Mouse (Mus musculus): ENCODE data around the gene Olfr1427. TPM values are rescaled to one million over a fixed set of nuclear protein-coding genes. Genes with fewer than 3 reads are reported as not detected.

Olfr1427 gene
- not detected in 2 replicates for polyA plus RNA-seq (2014; fragmentation: Nextera tagmentation; extraction: Ambion mirVana)

DNA sequence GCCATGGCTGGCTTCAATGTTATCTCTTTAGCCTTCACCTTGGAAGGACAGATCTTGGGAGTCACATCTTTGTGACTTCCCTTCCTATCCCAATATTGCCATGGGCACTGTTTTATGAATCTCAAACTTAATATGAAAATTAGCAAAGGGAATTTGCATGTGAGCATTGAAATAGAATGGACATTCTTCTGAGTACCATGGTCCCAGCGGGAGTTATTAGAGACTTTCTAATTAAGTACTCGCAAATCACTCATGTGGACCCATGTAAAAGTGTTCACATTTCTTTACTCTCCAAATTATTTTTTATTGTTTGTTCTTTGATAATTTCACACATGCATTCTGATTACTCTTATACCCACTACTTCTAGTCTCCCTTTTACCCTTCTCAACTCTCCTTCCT, at the start of gene Olfr1427:
Gene Olfr1427 (minus strand): TSS at position 101 of the 400 bp plus-strand sequence.
- H3K4me2 ChIP-seq (ENCODE audit: low read length), result no peak within 1 kb of the TSS
- no peaks in the 10 kb centered on the region for H3K27me3 ChIP-seq (ENCODE audit: control insufficient read depth, insufficient read depth, low read length)
- no peak within 1 kb of the TSS for H3K27ac ChIP-seq (replicated peaks in 1 of 2; ENCODE audit: control insufficient read depth in 1 of 2, insufficient read depth in 1 of 2, low read depth in 2 of 2, low read length in 2 of 2)
- WGBS, result 94% methylated on average over 2 of the region's 2 CpGs
- ATAC-seq (ENCODE audit: insufficient number of reproducible peaks, insufficient read depth, low FRiP score, low read depth), result no peak
- no peak within 1 kb of the TSS for H3K4me3 ChIP-seq (ENCODE audit: control insufficient read depth in 1 of 2, insufficient read depth in 1 of 2, low read depth in 1 of 2, low read length in 2 of 2)
- no peaks in the 10 kb centered on the region for H3K36me3 ChIP-seq (ENCODE audit: control insufficient read depth, insufficient read depth, low read length)
- H3K9me3 ChIP-seq (ENCODE audit: control insufficient read depth, low read length), result no peaks in the 10 kb centered on the region
- no peak within 1 kb of the TSS for H3K9ac ChIP-seq (ENCODE audit: low read length)
- no peaks in the 10 kb centered on the region for H3K4me1 ChIP-seq (ENCODE audit: control insufficient read depth in 2 of 2, insufficient read depth in 2 of 2, low read length in 2 of 2)

DNA sequence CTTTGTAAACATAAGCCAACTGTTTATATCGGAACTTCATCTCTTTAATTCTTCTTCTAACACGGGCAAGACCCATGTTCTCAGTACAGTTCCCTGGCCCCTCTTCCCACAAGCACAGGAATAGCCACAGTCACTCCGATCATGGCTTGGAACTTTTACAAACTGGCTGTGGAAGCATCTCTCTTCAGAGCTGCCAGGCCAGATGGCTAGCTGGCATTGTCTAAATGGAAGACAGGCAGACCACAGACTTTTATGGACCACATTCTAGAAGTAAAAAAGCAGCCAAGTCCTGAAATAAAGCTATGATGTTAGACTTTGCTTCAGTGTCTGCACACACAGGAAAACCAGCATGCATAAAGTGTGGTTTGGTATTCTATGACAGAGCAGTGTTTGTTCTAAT, 42.3 kb upstream of the Olfr1427 start:
- WGBS, result 82% methylated on average over 3 of the region's 3 CpGs
- ATAC-seq (ENCODE audit: insufficient number of reproducible peaks, insufficient read depth, low FRiP score, low read depth), result no peak
- no peak overlapping the region for H3K4me2 ChIP-seq (ENCODE audit: low read length)
- no peaks in the 10 kb centered on the region for H3K27me3 ChIP-seq (ENCODE audit: control insufficient read depth, insufficient read depth, low read length)
- H3K36me3 ChIP-seq (ENCODE audit: control insufficient read depth, insufficient read depth, low read length), result no peaks in the 10 kb centered on the region
- H3K4me1 ChIP-seq (ENCODE audit: control insufficient read depth in 2 of 2, insufficient read depth in 2 of 2, low read length in 2 of 2), result no peaks in the 10 kb centered on the region
- no peak overlapping the region for H3K27ac ChIP-seq (replicated peaks in 1 of 2; ENCODE audit: control insufficient read depth in 1 of 2, insufficient read depth in 1 of 2, low read depth in 2 of 2, low read length in 2 of 2)
- H3K9ac ChIP-seq (ENCODE audit: low read length), result no peak overlapping the region
- H3K9me3 ChIP-seq (ENCODE audit: control insufficient read depth, low read length), result no peaks in the 10 kb centered on the region
- no peak overlapping the region for H3K4me3 ChIP-seq (ENCODE audit: control insufficient read depth in 1 of 2, insufficient read depth in 1 of 2, low read depth in 1 of 2, low read length in 2 of 2)

DNA sequence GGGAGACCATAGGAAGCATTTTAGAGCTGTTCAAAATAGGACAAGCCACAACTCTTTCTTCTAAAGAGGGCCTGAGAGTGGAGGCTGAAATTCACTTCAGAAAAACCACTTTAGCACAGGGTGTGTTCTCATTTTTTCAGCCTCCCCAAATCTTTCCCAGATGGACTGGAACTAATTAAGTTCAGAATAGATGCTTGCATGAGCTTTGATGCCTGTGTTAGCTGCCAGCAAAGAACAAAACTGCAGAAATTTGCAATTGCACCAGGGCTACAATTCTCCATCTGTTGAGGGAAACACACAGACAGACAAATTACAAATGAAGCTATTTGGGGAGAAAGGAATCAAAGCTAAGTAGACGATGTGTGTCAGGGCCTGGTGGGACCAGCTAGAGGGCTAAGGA, 40.2 kb upstream of the Olfr1427 start:
- H3K9me3 ChIP-seq (ENCODE audit: control insufficient read depth, low read length), result no peaks in the 10 kb centered on the region
- H3K36me3 ChIP-seq (ENCODE audit: control insufficient read depth, insufficient read depth, low read length), result no peaks in the 10 kb centered on the region
- no peaks in the 10 kb centered on the region for H3K27me3 ChIP-seq (ENCODE audit: control insufficient read depth, insufficient read depth, low read length)
- WGBS, result 72% methylated on average over 1 of the region's 1 CpGs
- no peak overlapping the region for H3K4me3 ChIP-seq (ENCODE audit: control insufficient read depth in 1 of 2, insufficient read depth in 1 of 2, low read depth in 1 of 2, low read length in 2 of 2)
- H3K27ac ChIP-seq (replicated peaks in 1 of 2; ENCODE audit: control insufficient read depth in 1 of 2, insufficient read depth in 1 of 2, low read depth in 2 of 2, low read length in 2 of 2), result no peak overlapping the region
- ATAC-seq (ENCODE audit: insufficient number of reproducible peaks, insufficient read depth, low FRiP score, low read depth), result no peak
- no peak overlapping the region for H3K4me2 ChIP-seq (ENCODE audit: low read length)
- H3K4me1 ChIP-seq (ENCODE audit: control insufficient read depth in 2 of 2, insufficient read depth in 2 of 2, low read length in 2 of 2), result no peaks in the 10 kb centered on the region
- H3K9ac ChIP-seq (ENCODE audit: low read length), result no peak overlapping the region

DNA sequence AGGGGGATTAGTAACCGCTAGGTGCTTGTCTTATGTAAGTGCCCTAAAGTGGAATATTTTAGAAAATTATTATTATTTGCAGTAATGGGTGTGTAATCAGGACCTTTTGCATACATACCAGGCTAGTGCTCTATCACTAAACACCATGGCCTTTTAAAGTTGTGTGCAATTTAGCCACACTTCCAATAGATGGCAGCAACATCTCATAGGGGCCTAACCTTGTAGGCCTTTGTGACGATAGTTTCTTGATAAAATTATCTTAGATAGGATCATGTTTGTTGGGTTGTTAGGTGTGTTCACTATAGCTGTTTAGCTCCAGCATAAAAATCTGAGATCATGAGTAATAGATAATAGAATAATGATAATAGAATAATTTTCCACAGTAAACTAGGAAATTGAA, 31.2 kb upstream of the Olfr1427 start:
- Histone ChIP-seq H3K4me1 (ENCODE audit: control insufficient read depth in 2 of 2, insufficient read depth in 2 of 2, low read length in 2 of 2) (no peaks in the 10 kb centered on the region), H3K9me3 (ENCODE audit: control insufficient read depth, low read length) (no peaks in the 10 kb centered on the region), H3K27me3 (ENCODE audit: control insufficient read depth, insufficient read depth, low read length) (no peaks in the 10 kb centered on the region), H3K27ac (replicated peaks in 1 of 2; ENCODE audit: control insufficient read depth in 1 of 2, insufficient read depth in 1 of 2, low read depth in 2 of 2, low read length in 2 of 2) (no peak overlapping the region), H3K4me2 (ENCODE audit: low read length) (no peak overlapping the region), H3K9ac (ENCODE audit: low read length) (no peak overlapping the region), H3K36me3 (ENCODE audit: control insufficient read depth, insufficient read depth, low read length) (no peaks in the 10 kb centered on the region), H3K4me3 (ENCODE audit: control insufficient read depth in 1 of 2, insufficient read depth in 1 of 2, low read depth in 1 of 2, low read length in 2 of 2) (no peak overlapping the region)
- no peak for ATAC-seq (ENCODE audit: insufficient number of reproducible peaks, insufficient read depth, low FRiP score, low read depth)
- WGBS, result 27% methylated on average over 2 of the region's 2 CpGs

DNA sequence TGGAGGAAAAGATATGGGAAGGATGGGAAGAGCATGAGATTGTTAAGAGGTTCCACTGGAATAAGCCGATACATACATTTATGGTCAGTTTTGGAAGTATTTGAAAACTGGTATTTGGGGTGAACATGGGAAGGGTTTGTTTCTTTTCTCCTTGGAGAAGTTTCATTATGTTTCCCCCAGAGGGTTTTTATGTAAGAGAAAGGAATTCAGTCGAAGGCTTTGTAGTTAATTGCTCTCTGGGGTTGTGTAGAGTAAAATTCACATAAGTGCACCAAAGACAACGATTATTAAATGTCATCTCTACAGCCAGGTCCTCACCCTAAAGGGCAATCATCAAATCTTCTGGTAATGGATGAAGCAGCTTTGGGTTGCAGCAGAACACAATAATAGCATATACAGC, 20.0 kb upstream of the Olfr1427 start, which contains the start of gene Olfr76:
Gene Olfr76 (minus strand): TSS at position 101 of the 400 bp plus-strand sequence.
- Histone ChIP-seq H3K27me3 (ENCODE audit: control insufficient read depth, insufficient read depth, low read length) (no peaks in the 10 kb centered on the region), H3K36me3 (ENCODE audit: control insufficient read depth, insufficient read depth, low read length) (no peaks in the 10 kb centered on the region), H3K4me2 (ENCODE audit: low read length) (no peak within 1 kb of the TSS), H3K27ac (replicated peaks in 1 of 2; ENCODE audit: control insufficient read depth in 1 of 2, insufficient read depth in 1 of 2, low read depth in 2 of 2, low read length in 2 of 2) (no peak within 1 kb of the TSS), H3K4me3 (ENCODE audit: control insufficient read depth in 1 of 2, insufficient read depth in 1 of 2, low read depth in 1 of 2, low read length in 2 of 2) (no peak within 1 kb of the TSS), H3K9me3 (ENCODE audit: control insufficient read depth, low read length) (no peaks in the 10 kb centered on the region), H3K9ac (ENCODE audit: low read length) (no peak within 1 kb of the TSS), H3K4me1 (ENCODE audit: control insufficient read depth in 2 of 2, insufficient read depth in 2 of 2, low read length in 2 of 2) (no peaks in the 10 kb centered on the region)
- 67% methylated on average over 3 of the region's 3 CpGs for WGBS
- ATAC-seq (ENCODE audit: insufficient number of reproducible peaks, insufficient read depth, low FRiP score, low read depth), result no peak

DNA sequence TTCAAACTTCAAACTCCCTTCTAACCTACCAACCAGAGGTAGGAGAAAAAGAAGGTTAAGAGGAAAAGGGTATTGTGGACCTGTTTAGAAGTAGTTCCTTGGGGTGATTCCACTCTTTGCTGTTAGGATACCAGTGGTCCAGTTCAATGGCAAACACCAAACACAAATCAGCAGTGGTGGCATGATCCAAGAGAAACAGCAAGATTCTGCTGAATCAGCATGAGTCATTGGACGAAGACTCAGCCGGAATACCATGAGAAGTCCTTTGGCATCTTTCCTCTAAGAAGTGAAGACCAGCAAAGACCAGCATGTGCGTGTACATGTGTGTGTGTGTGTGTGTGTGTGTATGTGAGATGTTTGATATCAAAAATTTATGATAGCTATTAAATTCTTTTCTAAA, 13.3 kb upstream of the Olfr1427 start:
- Histone ChIP-seq H3K4me2 (ENCODE audit: low read length) (no peak overlapping the region), H3K9ac (ENCODE audit: low read length) (no peak overlapping the region), H3K27me3 (ENCODE audit: control insufficient read depth, insufficient read depth, low read length) (no peaks in the 10 kb centered on the region), H3K4me1 (ENCODE audit: control insufficient read depth in 2 of 2, insufficient read depth in 2 of 2, low read length in 2 of 2) (no peaks in the 10 kb centered on the region), H3K27ac (replicated peaks in 1 of 2; ENCODE audit: control insufficient read depth in 1 of 2, insufficient read depth in 1 of 2, low read depth in 2 of 2, low read length in 2 of 2) (no peak overlapping the region), H3K9me3 (ENCODE audit: control insufficient read depth, low read length) (no peaks in the 10 kb centered on the region), H3K4me3 (ENCODE audit: control insufficient read depth in 1 of 2, insufficient read depth in 1 of 2, low read depth in 1 of 2, low read length in 2 of 2) (no peak overlapping the region), H3K36me3 (ENCODE audit: control insufficient read depth, insufficient read depth, low read length) (no peaks in the 10 kb centered on the region)
- 77% methylated on average over 3 of the region's 3 CpGs for WGBS
- ATAC-seq (ENCODE audit: insufficient number of reproducible peaks, insufficient read depth, low FRiP score, low read depth), result no peak

DNA sequence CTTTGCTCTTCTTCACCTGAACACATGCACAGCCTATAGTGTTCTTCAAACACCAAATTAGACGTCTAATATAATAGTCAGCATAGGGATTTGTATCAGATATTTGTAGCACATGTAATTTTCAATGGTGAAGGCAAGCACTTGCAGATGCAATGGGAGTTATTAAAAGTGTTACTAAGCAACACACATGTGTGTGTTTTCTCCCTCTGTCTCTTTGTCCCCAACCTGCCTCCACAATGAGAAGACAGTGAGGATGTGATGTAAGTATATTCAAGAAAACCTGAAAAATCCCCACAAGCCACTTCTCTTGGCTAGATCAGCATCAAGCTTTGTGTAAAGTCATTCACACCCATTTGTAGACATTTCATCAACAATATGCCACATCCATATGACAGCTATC, 12.7 kb upstream of the Olfr1427 start, which contains the start of gene Olfr1428:
Gene Olfr1428 (minus strand): TSS at position 101 of the 400 bp plus-strand sequence.
- Histone ChIP-seq H3K36me3 (ENCODE audit: control insufficient read depth, insufficient read depth, low read length) (no peaks in the 10 kb centered on the region), H3K4me2 (ENCODE audit: low read length) (no peak within 1 kb of the TSS), H3K27ac (replicated peaks in 1 of 2; ENCODE audit: control insufficient read depth in 1 of 2, insufficient read depth in 1 of 2, low read depth in 2 of 2, low read length in 2 of 2) (no peak within 1 kb of the TSS), H3K27me3 (ENCODE audit: control insufficient read depth, insufficient read depth, low read length) (no peaks in the 10 kb centered on the region), H3K4me1 (ENCODE audit: control insufficient read depth in 2 of 2, insufficient read depth in 2 of 2, low read length in 2 of 2) (no peaks in the 10 kb centered on the region), H3K4me3 (ENCODE audit: control insufficient read depth in 1 of 2, insufficient read depth in 1 of 2, low read depth in 1 of 2, low read length in 2 of 2) (no peak within 1 kb of the TSS), H3K9ac (ENCODE audit: low read length) (no peak within 1 kb of the TSS), H3K9me3 (ENCODE audit: control insufficient read depth, low read length) (no peaks in the 10 kb centered on the region)
- WGBS, result 53% methylated on average over 1 of the region's 1 CpGs
- no peak for ATAC-seq (ENCODE audit: insufficient number of reproducible peaks, insufficient read depth, low FRiP score, low read depth)

DNA sequence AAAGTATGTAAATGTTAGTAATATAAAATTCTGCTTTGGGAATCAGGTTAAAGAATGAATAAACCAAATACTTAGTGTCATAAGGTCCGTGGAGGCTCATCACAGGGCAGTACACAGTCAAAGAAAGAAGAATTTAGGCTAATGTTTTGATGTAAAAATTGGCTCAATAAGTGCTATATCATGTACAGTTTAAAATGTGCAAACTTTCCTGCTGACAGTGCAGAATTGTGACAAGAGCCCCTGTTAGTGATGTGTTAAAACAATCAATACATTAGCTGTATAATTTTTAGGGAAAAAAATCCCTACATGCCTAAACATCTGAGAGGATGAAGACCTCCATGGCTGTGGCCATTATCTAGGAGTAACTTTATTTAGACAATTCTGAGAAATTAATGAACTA, 10.7 kb upstream of the Olfr1427 start:
- no peak overlapping the region for H3K9ac ChIP-seq (ENCODE audit: low read length)
- H3K36me3 ChIP-seq (ENCODE audit: control insufficient read depth, insufficient read depth, low read length), result no peaks in the 10 kb centered on the region
- H3K27ac ChIP-seq (replicated peaks in 1 of 2; ENCODE audit: control insufficient read depth in 1 of 2, insufficient read depth in 1 of 2, low read depth in 2 of 2, low read length in 2 of 2), result no peak overlapping the region
- H3K4me2 ChIP-seq (ENCODE audit: low read length), result no peak overlapping the region
- ATAC-seq (ENCODE audit: insufficient number of reproducible peaks, insufficient read depth, low FRiP score, low read depth), result no peak
- no peak overlapping the region for H3K4me3 ChIP-seq (ENCODE audit: control insufficient read depth in 1 of 2, insufficient read depth in 1 of 2, low read depth in 1 of 2, low read length in 2 of 2)
- H3K9me3 ChIP-seq (ENCODE audit: control insufficient read depth, low read length), result no peaks in the 10 kb centered on the region
- 48% methylated on average over 1 of the region's 1 CpGs for WGBS
- no peaks in the 10 kb centered on the region for H3K4me1 ChIP-seq (ENCODE audit: control insufficient read depth in 2 of 2, insufficient read depth in 2 of 2, low read length in 2 of 2)
- no peaks in the 10 kb centered on the region for H3K27me3 ChIP-seq (ENCODE audit: control insufficient read depth, insufficient read depth, low read length)
